Mouse (Mus musculus) liver, postnatal 0 days (tissue): ENCODE measurements around the gene Spn. TPM values are rescaled to one million over a fixed set of nuclear protein-coding genes. Genes with fewer than 3 reads are reported as not detected.
A peak's percentile ranks its signal among the peaks of the same experiment; 100 is the strongest.

ENCODE experiments used
- ATAC-seq: fragments of 200-750 bp; cut with Nextera tagmentation; 2 replicates; pipeline ENCODE4 v1.8.0; 2017; ENCODE audit warnings: mild to moderate bottlenecking, moderate library complexity
- DNase-seq: peaks from one replicate; pipeline ENCODE4 v3.0.0-alpha.2; 2016
- H3K27ac ChIP-seq: fragments of 300-500 bp; sonication (generic); 2 replicates; pipeline ENCODE4 v1.5.1; 2014; ENCODE audit warnings: antibody characterized with exemption, moderate library complexity, mild to moderate bottlenecking, low read depth
- H3K27me3 ChIP-seq: fragments of 300-500 bp; sonication (generic); 2 replicates; pipeline ENCODE4 v1.6.1; 2014; ENCODE audit warnings: low read length, control low read depth, mixed read lengths; ENCODE audit not compliant: insufficient read depth
- H3K36me3 ChIP-seq: fragments of 300-500 bp; sonication (generic); replicated peaks from 2 replicates; pipeline ENCODE4 v1.6.1; 2014; ENCODE audit warnings: mild to moderate bottlenecking, control low read depth, low read length, moderate library complexity, mixed read lengths; ENCODE audit not compliant: insufficient read depth
- H3K4me1 ChIP-seq: fragments of 300-500 bp; sonication (generic); 2 replicates; pipeline ENCODE4 v1.6.1; 2014; ENCODE audit warnings: antibody characterized with exemption, mild to moderate bottlenecking, control low read depth; ENCODE audit not compliant: insufficient read depth
- H3K4me2 ChIP-seq: fragments of 300-500 bp; sonication (generic); 2 replicates; pipeline ENCODE4 v1.6.1; 2014; ENCODE audit warnings: low read depth, mild to moderate bottlenecking, low read length, moderate library complexity, mixed read lengths
- H3K4me3 ChIP-seq: fragments of 300-500 bp; sonication (generic); 2 replicates; pipeline ENCODE4 v1.5.1; 2014; ENCODE audit warnings: low read depth, low read length
- H3K9ac ChIP-seq: fragments of 300-500 bp; sonication (generic); replicated peaks from 2 replicates; pipeline ENCODE4 v1.6.1; 2014; ENCODE audit warnings: mild to moderate bottlenecking, moderate library complexity
- H3K9me3 ChIP-seq: fragments of 300-500 bp; sonication (generic); 2 replicates; pipeline ENCODE4 v1.6.1; 2016; ENCODE audit warnings: mild to moderate bottlenecking, control low read depth, low read length, mixed read lengths
- CTCF ChIP-seq: sonication (generic); IDR thresholded peaks from 2 replicates; pipeline ENCODE4 v1.5.1; 2016; ENCODE audit warnings: antibody characterized with exemption, low read depth
- EP300 ChIP-seq: IDR thresholded peaks from 2 replicates; pipeline ENCODE4 v1.6.1; 2016; ENCODE audit warnings: antibody characterized with exemption, low read depth, mild to moderate bottlenecking
- WGBS: fragments of 180-500 bp; shearing (Covaris S2); extraction: QIAGEN DNeasy Blood & Tissue Kit; methylation state at CpG from one replicate; pipeline ENCODE4 v1.1.7; 2014; ENCODE audit not compliant: insufficient replicate concordance; 5-methylcytosine and 5-hydroxymethylcytosine counted together
- polyA plus RNA-seq: library from polyadenylated mRNA; unstranded; fragments of >200 nt; fragmentation: Nextera tagmentation; extraction: Ambion mirVana; gene quantifications from 2 replicates; pipeline ENCODE4 v1.2.1, GENCODE M21; 2015

Gene Spn
- polyA plus RNA-seq, 1 experiment from 2014 or later: 5.6 TPM

- ATAC-seq (no peak), DNase-seq (no peak)
- no peak overlapping the region for H3K4me3 ChIP-seq
- H3K4me1 ChIP-seq: peaks cover 11% of the 10 kb centered on the region
- WGBS: 68% methylated on average over 7 of the region's 7 CpGs
- H3K27ac ChIP-seq: no peak overlapping the region
- no peak overlapping the region for H3K9ac ChIP-seq
- no peak overlapping the region for H3K4me2 ChIP-seq
- H3K36me3 ChIP-seq: 0 out of 2 replicates have a peak, but pooled peaks cover 3% of the 10 kb centered on the region
- TF ChIP-seq CTCF: no peak
- no peak for TF ChIP-seq EP300
- H3K9me3 ChIP-seq: no peaks in the 10 kb centered on the region
- H3K27me3 ChIP-seq: no peaks in the 10 kb centered on the region
Observed at GRCm38 (mm10) chr7:127105551-127105950, 32.1 kb downstream of the Spn start.

- Histone ChIP-seq H3K27ac (peak overlapping the region; percentile 13; the same call in 1 of the 2 replicates), H3K4me2 (peak overlapping the region; percentile 62), H3K27me3 (no peaks in the 10 kb centered on the region), H3K4me1 (peaks cover 11% of the 10 kb centered on the region), H3K9me3 (no peaks in the 10 kb centered on the region), H3K4me3 (0 out of 2 replicates have a peak overlapping the region, but pooled peaks have one; percentile 13), H3K36me3 (0 out of 2 replicates have a peak, but pooled peaks cover 3% of the 10 kb centered on the region), H3K9ac (no peak overlapping the region)
- TF ChIP-seq EP300 (no peak), CTCF (peak; percentile 95)
- ATAC-seq: peak; percentile 81
- DNase-seq: peak; percentile 79
- WGBS: 17% methylated on average over 17 of the region's 17 CpGs
Observed at GRCm38 (mm10) chr7:127104560-127105332, 32.9 kb downstream of the Spn start.

- H3K9me3 ChIP-seq: no peaks in the 10 kb centered on the region
- WGBS: 53% methylated on average over 6 of the region's 6 CpGs
- TF ChIP-seq EP300: no peak
- TF ChIP-seq CTCF: peak; percentile 59
- 0 out of 2 replicates have a peak, but pooled peaks cover 3% of the 10 kb centered on the region for H3K36me3 ChIP-seq
- H3K9ac ChIP-seq: no peak overlapping the region
- H3K27ac ChIP-seq: peak overlapping the region; percentile 13; the same call in 1 of the 2 replicates
- no peaks in the 10 kb centered on the region for H3K27me3 ChIP-seq
- H3K4me3 ChIP-seq: no peak overlapping the region
- no peak overlapping the region for H3K4me2 ChIP-seq
- ATAC-seq: peak; percentile 33; the same call in 1 of the 2 replicates
- peaks cover 11% of the 10 kb centered on the region for H3K4me1 ChIP-seq
- DNase-seq: no peak
Observed at GRCm38 (mm10) chr7:127103960-127104359, 33.7 kb downstream of the Spn start.

DNA sequence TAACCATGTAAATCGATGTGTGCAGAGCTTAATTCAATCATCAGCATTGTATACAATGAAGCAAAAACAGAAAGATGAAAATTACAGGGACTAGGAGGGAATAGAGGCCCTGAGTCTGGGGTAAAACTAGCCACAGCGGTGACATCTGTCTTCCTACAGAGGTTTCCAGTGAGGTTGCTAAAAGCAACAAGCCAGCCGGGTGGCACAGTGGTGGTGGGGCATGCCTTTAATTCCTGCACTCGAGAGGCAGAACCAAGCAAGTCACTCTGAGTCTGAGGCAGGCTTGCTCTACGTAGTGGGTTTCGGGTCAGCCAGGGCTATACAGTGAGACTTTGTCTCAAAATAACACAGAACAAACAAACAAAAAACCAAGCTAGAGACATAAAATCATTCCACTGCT, 35.5 kb downstream of the Spn start:
- H3K4me2 ChIP-seq: no peak overlapping the region
- no peaks in the 10 kb centered on the region for H3K9me3 ChIP-seq
- H3K9ac ChIP-seq: no peak overlapping the region
- DNase-seq (no peak), ATAC-seq (no peak)
- H3K27ac ChIP-seq: no peak overlapping the region
- H3K36me3 ChIP-seq: 0 out of 2 replicates have a peak, but pooled peaks cover 3% of the 10 kb centered on the region
- TF ChIP-seq EP300 (no peak), CTCF (no peak)
- peaks cover 11% of the 10 kb centered on the region for H3K4me1 ChIP-seq
- 66% methylated on average over 6 of the region's 6 CpGs for WGBS
- H3K4me3 ChIP-seq: no peak overlapping the region
- no peaks in the 10 kb centered on the region for H3K27me3 ChIP-seq

GRCm38 (mm10) chr7:127101451-127102016, 36.1 kb downstream of the Spn start:
- ATAC-seq (no peak), DNase-seq (no peak)
- Histone ChIP-seq H3K4me1 (peaks cover 11% of the 10 kb centered on the region), H3K36me3 (no peaks in the 10 kb centered on the region), H3K9ac (no peak overlapping the region), H3K4me3 (no peak overlapping the region), H3K27ac (no peak overlapping the region), H3K27me3 (no peaks in the 10 kb centered on the region), H3K4me2 (no peak overlapping the region), H3K9me3 (no peaks in the 10 kb centered on the region)
- WGBS: 19% methylated on average over 2 of the region's 2 CpGs
- peak; percentile 43 for TF ChIP-seq CTCF
- no peak for TF ChIP-seq EP300

DNA sequence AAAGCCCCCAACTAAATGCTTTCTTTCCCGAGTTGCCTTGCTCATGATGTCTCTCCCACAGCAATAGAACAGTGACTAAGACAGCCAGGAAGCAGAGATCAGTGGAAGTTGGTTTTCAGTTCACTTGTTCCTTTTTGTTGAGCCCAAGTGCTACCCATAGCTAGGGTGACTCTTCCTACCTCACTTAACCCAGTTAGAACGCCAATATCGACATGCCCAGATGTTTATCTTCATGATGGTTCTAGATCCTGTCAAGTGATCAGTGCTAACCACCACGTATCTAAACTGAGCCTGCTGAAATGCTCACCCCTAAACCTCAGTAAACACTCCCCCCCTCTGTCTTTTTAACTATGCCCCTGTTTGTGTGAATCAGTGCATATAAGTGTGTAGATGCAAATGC, 38.1 kb downstream of the Spn start:
- Histone ChIP-seq H3K9me3 (no peaks in the 10 kb centered on the region), H3K27me3 (no peaks in the 10 kb centered on the region), H3K9ac (no peak overlapping the region), H3K4me2 (no peak overlapping the region), H3K36me3 (no peaks in the 10 kb centered on the region), H3K27ac (no peak overlapping the region), H3K4me3 (no peak overlapping the region), H3K4me1 (peaks cover 6% of the 10 kb centered on the region)
- ATAC-seq: no peak
- TF ChIP-seq EP300 (no peak), CTCF (no peak)
- no peak for DNase-seq
- WGBS: 61% methylated on average over 4 of the region's 4 CpGs
